Mouse (Mus musculus): ENCODE measurements at regions not wholly inside any gene's neighbourhood (a gene's known extent, or its start where the extent isn't known, plus 50 kb on each side); places are given as distances from the start of the nearest gene placed in this dataset.

GRCm38 (mm10) chr6:140152418-140153176, 111.3 kb upstream of the Plcz1 start:
- ATAC-seq, result no peak
- H3K4me3 ChIP-seq (replicated peaks), result no peak overlapping the region
- no peaks in the 10 kb centered on the region for H3K9me3 ChIP-seq
- H3K27ac ChIP-seq, result no peak overlapping the region
- WGBS, result 50% methylated on average over 10 of the region's 10 CpGs
- H3K9ac ChIP-seq, result no peak overlapping the region
- 0 out of 2 replicates have a peak, but pooled peaks cover 3% of the 10 kb centered on the region for H3K4me1 ChIP-seq (replicated peaks)
- H3K4me2 ChIP-seq (replicated peaks), result no peak overlapping the region
- H3K36me3 ChIP-seq, result no peaks in the 10 kb centered on the region
- H3K27me3 ChIP-seq (replicated peaks), result no peaks in the 10 kb centered on the region; the same call in 1 of the 2 replicates

DNA sequence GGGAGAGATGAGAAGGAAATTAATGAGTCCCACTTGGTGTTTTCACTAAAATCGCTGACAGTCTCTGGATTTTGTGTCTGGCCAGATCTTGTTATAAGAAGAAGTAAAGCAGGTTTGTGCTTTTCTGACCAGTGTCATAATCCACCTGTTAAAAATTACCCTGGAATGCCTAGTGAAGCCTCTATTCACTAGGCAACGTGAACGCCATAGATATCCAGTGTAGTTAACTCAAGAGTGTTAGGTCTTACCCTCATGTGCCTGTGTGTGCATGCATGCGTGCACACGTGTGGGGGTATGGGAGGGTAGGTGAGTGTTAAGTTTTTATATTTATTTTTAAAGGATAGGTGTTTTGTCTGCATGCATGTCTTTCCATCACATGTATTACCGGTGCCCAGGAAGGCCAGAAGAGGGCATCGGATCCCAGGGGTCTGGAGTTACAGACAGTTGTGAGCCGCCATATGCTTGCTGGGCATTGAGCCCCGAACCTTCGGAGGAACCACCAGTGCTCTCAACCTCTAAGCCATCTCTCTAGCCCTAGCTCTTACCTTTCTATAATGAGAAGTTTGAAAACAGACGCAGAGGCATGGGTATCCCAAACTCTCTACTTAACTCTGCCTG, 107.5 kb upstream of the Plcz1 start:
- peak overlapping the region; percentile 8; the same call in 1 of the 2 replicates for H3K27ac ChIP-seq
- no peak overlapping the region for H3K4me3 ChIP-seq (replicated peaks)
- H3K9ac ChIP-seq, result no peak overlapping the region
- no peaks in the 10 kb centered on the region for H3K36me3 ChIP-seq
- ATAC-seq, result no peak
- no peaks in the 10 kb centered on the region for H3K27me3 ChIP-seq (replicated peaks)
- no peak overlapping the region for H3K4me2 ChIP-seq (replicated peaks)
- WGBS, result 77% methylated on average over 11 of the region's 11 CpGs
- peaks cover 3% of the 10 kb centered on the region; the same call in 1 of the 2 replicates for H3K4me1 ChIP-seq (replicated peaks)
- H3K9me3 ChIP-seq, result no peaks in the 10 kb centered on the region

DNA sequence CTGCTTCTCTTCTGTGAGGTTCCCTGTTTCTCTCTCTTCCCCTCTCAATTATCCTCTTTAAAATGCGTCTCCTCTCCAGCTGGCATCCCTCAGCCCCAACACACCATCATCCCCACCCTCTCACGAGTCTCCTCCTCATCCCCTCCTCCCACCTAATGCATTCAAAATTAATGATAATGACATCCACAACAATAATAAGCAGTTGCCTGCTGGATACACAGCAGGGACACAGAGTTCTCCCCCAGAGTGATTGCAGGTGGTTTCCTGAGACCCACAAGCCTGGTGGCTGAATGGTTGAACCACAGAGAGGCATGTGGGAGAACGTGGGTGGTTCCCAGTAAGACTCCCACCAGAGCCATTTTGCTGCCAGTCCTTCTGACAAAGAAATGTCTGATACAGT, 106.9 kb upstream of the Plcz1 start:
- WGBS, result 30% methylated on average over 3 of the region's 3 CpGs
- H3K4me1 ChIP-seq (replicated peaks), result peaks cover 3% of the 10 kb centered on the region; the same call in 1 of the 2 replicates
- H3K4me2 ChIP-seq (replicated peaks), result no peak overlapping the region
- H3K9ac ChIP-seq, result no peak overlapping the region
- no peaks in the 10 kb centered on the region for H3K27me3 ChIP-seq (replicated peaks)
- H3K4me3 ChIP-seq (replicated peaks), result no peak overlapping the region
- no peaks in the 10 kb centered on the region for H3K9me3 ChIP-seq
- no peaks in the 10 kb centered on the region for H3K36me3 ChIP-seq
- ATAC-seq, result peak; percentile 45
- peak overlapping the region; percentile 8; the same call in 1 of the 2 replicates for H3K27ac ChIP-seq

GRCm38 (mm10) chr6:140147711-140148110, 106.5 kb upstream of the Plcz1 start:
- Histone ChIP-seq H3K36me3 (no peaks in the 10 kb centered on the region), H3K4me1 (replicated peaks) (peaks cover 3% of the 10 kb centered on the region; the same call in 1 of the 2 replicates), H3K4me2 (replicated peaks) (no peak overlapping the region), H3K27me3 (replicated peaks) (no peaks in the 10 kb centered on the region), H3K4me3 (replicated peaks) (no peak overlapping the region), H3K27ac (no peak overlapping the region), H3K9me3 (no peaks in the 10 kb centered on the region), H3K9ac (no peak overlapping the region)
- ATAC-seq, result peak; percentile 90
- 45% methylated on average over 6 of the region's 6 CpGs for WGBS

GRCm38 (mm10) chr6:140133734-140134133, 92.5 kb upstream of the Plcz1 start:
- Histone ChIP-seq H3K27ac (no peak overlapping the region), H3K36me3 (no peaks in the 10 kb centered on the region), H3K4me2 (replicated peaks) (no peak overlapping the region), H3K4me3 (replicated peaks) (no peak overlapping the region), H3K9me3 (no peaks in the 10 kb centered on the region), H3K4me1 (replicated peaks) (no peaks in the 10 kb centered on the region), H3K27me3 (replicated peaks) (no peaks in the 10 kb centered on the region), H3K9ac (no peak overlapping the region)
- no peak for ATAC-seq
- 79% methylated on average over 8 of the region's 8 CpGs for WGBS

DNA sequence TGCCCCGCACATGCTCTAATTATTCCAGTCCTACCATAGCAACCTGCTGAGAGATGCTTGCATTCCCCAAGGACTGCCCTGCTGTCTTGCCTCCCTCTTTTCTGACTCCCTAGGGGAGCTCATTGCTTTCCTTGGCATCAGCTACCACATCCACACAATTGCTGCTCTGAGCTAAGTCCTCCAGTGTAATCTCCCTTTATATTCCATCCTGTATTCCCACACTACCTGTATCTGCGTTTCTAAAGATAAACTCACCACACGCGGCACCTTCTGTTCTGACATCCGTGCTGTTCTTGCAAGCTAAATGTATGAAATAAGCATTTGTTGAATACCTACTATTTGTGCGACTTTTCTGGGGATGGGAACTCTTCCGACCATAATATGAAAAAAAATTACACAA, 85.4 kb upstream of the Plcz1 start:
- H3K4me3 ChIP-seq (replicated peaks), result no peak overlapping the region
- H3K9me3 ChIP-seq, result no peaks in the 10 kb centered on the region; the same call in 1 of the 2 replicates
- H3K9ac ChIP-seq, result no peak overlapping the region
- H3K27ac ChIP-seq, result no peak overlapping the region
- 92% methylated on average over 7 of the region's 7 CpGs for WGBS
- no peak for ATAC-seq
- H3K4me2 ChIP-seq (replicated peaks), result no peak overlapping the region
- H3K4me1 ChIP-seq (replicated peaks), result no peaks in the 10 kb centered on the region
- no peaks in the 10 kb centered on the region for H3K36me3 ChIP-seq
- no peaks in the 10 kb centered on the region for H3K27me3 ChIP-seq (replicated peaks)

GRCm38 (mm10) chr6:140114024-140114423, 72.8 kb upstream of the Plcz1 start:
- Histone ChIP-seq H3K4me2 (replicated peaks) (no peak overlapping the region), H3K4me3 (replicated peaks) (no peak overlapping the region), H3K9ac (no peak overlapping the region), H3K27ac (no peak overlapping the region), H3K9me3 (no peaks in the 10 kb centered on the region), H3K27me3 (replicated peaks) (no peaks in the 10 kb centered on the region), H3K36me3 (no peaks in the 10 kb centered on the region), H3K4me1 (replicated peaks) (no peaks in the 10 kb centered on the region)
- 79% methylated on average over 2 of the region's 2 CpGs for WGBS
- no peak for ATAC-seq

DNA sequence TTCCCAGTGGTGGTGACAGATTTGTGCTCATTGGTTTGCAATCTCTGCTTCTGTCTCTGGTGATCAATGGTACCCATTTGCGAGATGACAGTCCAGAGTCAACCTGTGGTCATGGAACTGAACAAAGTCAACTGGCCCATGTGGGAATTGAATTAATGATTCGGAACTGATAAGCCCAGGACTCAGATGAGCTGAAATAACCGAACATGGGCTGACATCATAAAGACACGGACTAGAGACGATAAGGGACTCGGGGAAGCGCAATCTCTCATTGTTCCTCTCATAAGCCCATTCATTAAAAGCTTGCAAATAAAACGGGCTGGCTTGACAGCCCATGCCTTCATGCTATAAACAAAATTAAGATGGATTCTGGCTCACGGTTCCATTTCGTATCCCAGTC, 70.8 kb upstream of the Plcz1 start:
- Histone ChIP-seq H3K4me2 (replicated peaks) (no peak overlapping the region), H3K9me3 (no peaks in the 10 kb centered on the region), H3K4me1 (replicated peaks) (no peaks in the 10 kb centered on the region), H3K27me3 (replicated peaks) (no peaks in the 10 kb centered on the region), H3K4me3 (replicated peaks) (no peak overlapping the region), H3K9ac (no peak overlapping the region), H3K27ac (no peak overlapping the region), H3K36me3 (no peaks in the 10 kb centered on the region)
- WGBS, result 58% methylated on average over 10 of the region's 10 CpGs
- ATAC-seq, result no peak

DNA sequence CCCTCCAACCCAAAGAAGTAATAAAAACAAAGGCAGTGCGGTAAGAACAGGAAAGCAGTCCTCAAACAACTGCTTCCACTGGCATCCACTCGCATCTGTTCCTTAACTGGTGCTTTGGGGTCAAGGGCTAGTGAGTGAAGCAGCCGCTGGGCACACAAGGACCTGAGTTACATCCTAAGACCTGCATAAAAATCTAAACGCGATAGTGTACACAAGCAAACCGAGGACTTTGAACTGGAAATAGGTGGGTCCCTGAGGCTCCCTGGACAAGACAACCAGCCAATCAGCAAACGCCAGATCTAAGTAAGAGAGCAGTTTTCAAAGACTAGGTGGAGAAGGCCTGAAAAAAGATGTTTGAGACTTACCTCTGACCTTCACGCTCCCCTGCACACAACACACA, 66.8 kb upstream of the Plcz1 start:
- WGBS, result 26% methylated on average over 8 of the region's 8 CpGs
- Histone ChIP-seq H3K4me1 (replicated peaks) (no peaks in the 10 kb centered on the region), H3K36me3 (no peaks in the 10 kb centered on the region), H3K27me3 (replicated peaks) (no peaks in the 10 kb centered on the region), H3K9me3 (no peaks in the 10 kb centered on the region), H3K27ac (peak overlapping the region; percentile 81; the same call in 1 of the 2 replicates), H3K9ac (peak overlapping the region; percentile 37), H3K4me2 (replicated peaks) (peak overlapping the region; percentile 57), H3K4me3 (replicated peaks) (peak overlapping the region; percentile 23)
- ATAC-seq, result peak; percentile 94

DNA sequence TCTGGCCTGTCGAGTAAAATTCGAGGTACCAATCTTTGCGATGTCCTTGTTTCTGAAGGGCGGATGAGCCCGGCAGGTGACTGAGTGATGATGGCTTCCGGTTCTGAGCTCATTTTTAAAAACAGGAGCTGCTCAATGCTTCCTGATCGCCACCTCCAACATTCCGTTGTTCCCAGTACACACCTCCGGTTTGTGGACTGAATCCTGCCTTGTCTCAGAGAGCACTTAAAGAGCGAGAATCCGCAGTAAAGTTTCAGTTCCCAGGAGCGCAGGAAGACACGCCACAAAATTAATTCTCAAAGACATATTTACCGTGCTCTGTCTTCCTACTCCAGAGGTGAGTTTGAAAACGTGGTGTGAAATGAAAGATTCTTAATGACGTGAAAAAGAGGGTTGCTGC, 66.4 kb upstream of the Plcz1 start:
- H3K4me2 ChIP-seq (replicated peaks), result peak overlapping the region; percentile 57
- H3K27ac ChIP-seq, result peak overlapping the region; percentile 81
- no peaks in the 10 kb centered on the region for H3K4me1 ChIP-seq (replicated peaks)
- 40% methylated on average over 16 of the region's 16 CpGs for WGBS
- peak overlapping the region; percentile 37 for H3K9ac ChIP-seq
- peak; percentile 52 for ATAC-seq
- no peaks in the 10 kb centered on the region for H3K27me3 ChIP-seq (replicated peaks)
- no peaks in the 10 kb centered on the region for H3K36me3 ChIP-seq
- H3K9me3 ChIP-seq, result no peaks in the 10 kb centered on the region
- H3K4me3 ChIP-seq (replicated peaks), result peak overlapping the region; percentile 23

DNA sequence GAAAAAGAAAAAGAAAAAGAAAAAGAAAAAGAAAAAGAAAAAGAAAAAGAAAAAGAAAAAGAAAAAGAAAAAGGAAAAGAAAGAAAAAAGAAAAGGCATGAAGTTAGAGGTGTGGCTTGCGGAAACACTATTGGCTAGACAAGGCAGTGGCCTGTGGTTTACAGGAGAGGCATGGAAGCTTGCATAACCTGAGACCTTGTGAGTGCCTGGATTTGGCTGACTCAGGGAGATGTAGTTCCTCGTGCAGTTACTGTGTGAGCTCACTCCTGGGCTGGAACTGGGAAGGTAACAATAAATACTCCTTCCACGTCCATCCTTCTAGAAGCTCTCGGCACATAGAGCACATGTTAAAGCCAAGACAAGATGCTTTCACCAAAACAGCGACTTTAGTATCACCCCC, 64.9 kb upstream of the Plcz1 start:
- Histone ChIP-seq H3K36me3 (no peaks in the 10 kb centered on the region), H3K27me3 (replicated peaks) (no peaks in the 10 kb centered on the region), H3K4me1 (replicated peaks) (no peaks in the 10 kb centered on the region), H3K4me3 (replicated peaks) (no peak overlapping the region), H3K9me3 (no peaks in the 10 kb centered on the region), H3K4me2 (replicated peaks) (no peak overlapping the region), H3K9ac (no peak overlapping the region), H3K27ac (no peak overlapping the region)
- ATAC-seq, result peak; percentile 54; the same call in 1 of the 2 replicates
- WGBS, result 77% methylated on average over 5 of the region's 5 CpGs

- Histone ChIP-seq H3K9me3 (no peaks in the 10 kb centered on the region), H3K27ac (no peak overlapping the region), H3K4me2 (replicated peaks) (no peak overlapping the region), H3K4me1 (replicated peaks) (no peaks in the 10 kb centered on the region), H3K27me3 (replicated peaks) (no peaks in the 10 kb centered on the region), H3K9ac (no peak overlapping the region), H3K36me3 (no peaks in the 10 kb centered on the region), H3K4me3 (replicated peaks) (no peak overlapping the region)
- 26% methylated on average over 6 of the region's 6 CpGs for WGBS
- peak; percentile 57 for ATAC-seq
Observed at GRCm38 (mm10) chr6:140102043-140102442, 60.8 kb upstream of the Plcz1 start.

DNA sequence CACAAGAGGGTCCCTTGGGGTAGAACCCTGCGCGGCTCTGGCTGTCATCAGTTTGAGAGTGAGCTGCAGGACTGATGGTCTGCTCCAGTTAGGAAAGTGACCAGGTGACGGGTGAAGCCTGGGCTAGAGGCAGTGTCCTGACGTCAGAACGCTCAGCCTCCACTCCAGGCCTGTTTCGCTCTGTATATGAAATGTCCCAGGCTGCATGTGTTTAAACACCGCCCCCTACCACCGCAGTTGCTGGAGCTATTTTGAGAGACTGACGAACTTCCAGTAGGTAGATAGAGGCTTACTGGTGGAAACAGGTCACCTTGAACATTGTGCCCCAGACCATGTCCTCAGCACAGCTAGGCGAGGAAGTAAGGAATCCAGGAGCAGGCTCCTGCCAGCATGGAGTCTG, 54.2 kb upstream of the Plcz1 start:
- ATAC-seq, result no peak
- no peaks in the 10 kb centered on the region for H3K27me3 ChIP-seq (replicated peaks)
- H3K4me2 ChIP-seq (replicated peaks), result no peak overlapping the region
- no peaks in the 10 kb centered on the region for H3K9me3 ChIP-seq
- H3K4me1 ChIP-seq (replicated peaks), result no peaks in the 10 kb centered on the region
- no peak overlapping the region for H3K4me3 ChIP-seq (replicated peaks)
- H3K36me3 ChIP-seq, result no peaks in the 10 kb centered on the region
- H3K27ac ChIP-seq, result no peak overlapping the region
- 61% methylated on average over 10 of the region's 10 CpGs for WGBS
- no peak overlapping the region for H3K9ac ChIP-seq
